Mouse (Mus musculus) frontal cortex, postnatal 14 days (tissue): Measurements from ENCODE around the gene Gm5485.

Experiments
- DNase-seq, 2 experiments: peaks; one replicate each; pipeline ENCODE4 v3.0.0; 2022; ENCODE audit warnings: low spot score in 2 of 2

Gene Gm5485

DNA sequence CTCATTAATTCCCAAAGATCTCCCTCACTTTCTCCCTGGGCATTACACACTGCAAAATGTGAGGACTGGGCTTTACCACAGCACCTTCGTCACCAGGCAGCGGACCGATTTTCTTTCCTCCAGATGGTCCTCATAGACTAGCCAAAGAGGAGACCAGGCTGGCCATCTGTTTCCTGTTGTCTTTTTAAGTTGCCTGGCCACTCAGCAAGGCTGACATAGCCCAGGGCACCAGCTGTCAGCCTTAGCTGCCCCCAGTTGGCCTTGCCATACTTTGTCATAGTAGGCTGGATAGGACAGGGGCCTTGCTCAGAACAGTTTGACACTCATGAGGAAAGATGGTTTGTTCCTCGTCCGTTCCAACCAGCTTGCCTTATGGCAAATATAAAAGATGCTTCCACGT is 39.8 kb downstream of the Gm5485 start:
- no peak for DNase-seq

DNA sequence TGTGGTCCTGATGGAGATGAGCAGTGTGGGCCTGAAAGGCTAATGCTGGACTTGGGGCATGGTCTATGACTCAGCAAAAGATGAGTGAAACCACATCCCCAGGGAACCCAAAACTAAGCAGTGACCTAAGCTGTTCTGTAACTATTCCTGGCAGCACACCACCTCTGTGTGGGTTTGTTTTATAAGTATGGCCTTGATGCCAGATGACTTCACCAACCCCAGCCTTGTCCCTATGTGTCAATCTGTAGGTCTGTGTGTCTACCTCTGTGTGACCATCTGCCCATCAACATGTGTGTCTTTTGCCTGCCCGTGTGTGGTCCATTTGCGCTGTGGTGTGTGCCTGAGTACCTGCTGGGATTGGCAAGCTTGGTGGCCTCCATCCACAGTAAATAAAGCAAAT is 44.1 kb downstream of the Gm5485 start:
- no peak for DNase-seq

DNA sequence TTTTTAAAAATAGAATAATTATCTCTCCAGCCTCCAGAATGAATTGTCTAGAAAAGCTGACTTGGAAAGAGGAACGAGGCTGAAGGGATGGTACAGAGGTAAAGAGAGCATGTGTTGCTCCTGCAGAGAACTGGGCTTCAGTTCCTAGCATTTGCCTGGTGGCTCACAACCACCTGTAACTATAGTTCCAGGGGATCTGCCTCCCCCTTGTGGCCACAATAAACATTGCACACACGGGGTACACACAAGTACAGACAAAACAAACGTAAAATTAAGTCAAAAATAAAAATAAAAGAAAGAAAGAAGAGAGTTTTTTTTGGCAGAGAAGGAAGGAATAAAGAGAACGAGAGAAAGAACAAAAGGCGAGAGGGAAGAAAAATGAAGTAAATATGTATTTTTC is 45.4 kb downstream of the Gm5485 start:
- DNase-seq = no peak

GRCm38 (mm10) chr16:48360887-48361286 is 51.3 kb downstream of the Gm5485 start:
- peak; percentile 17 to 25 for DNase-seq

DNA sequence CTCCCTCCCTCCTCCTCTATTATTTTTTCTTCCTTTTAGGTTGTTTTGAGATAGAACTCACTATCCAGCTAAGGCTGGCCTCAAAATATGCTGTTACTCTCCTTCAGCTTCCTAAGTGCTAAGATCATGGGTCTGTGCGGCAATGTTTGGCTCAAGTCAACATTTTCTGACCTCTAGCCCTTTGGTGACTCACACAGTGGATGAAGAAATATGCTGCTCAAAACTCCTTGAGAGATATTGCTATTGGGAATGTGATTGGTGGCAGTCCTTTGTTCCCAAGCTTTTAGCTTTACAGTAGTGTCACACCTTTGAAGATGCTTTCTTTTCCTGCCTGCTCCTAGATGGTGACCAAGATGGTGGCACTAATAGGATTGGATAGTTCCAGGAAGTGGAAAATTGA is 55.8 kb downstream of the Gm5485 start:
- DNase-seq = no peak

DNA sequence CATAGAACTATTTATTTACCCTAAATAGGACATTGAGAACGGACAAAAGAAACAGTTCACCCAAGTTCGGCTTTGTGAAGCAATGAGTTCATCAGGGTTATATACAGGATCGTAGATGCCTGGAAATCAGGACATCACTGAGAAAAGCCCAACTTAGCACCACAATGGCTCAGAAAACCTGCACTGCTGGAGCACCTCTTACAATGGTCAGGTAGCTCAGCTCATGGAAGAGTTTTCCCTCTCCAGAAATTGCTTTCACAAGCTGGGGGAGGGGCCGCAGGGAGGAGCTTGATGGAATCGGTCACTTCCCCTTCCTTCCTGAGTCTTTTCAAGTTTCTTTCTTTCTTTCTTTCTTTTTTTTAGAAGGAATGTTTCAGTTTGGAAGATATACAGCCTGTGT is 56.5 kb downstream of the Gm5485 start:
- no peak for DNase-seq
